Mouse (Mus musculus): ENCODE measurements at regions not wholly inside any gene's neighbourhood (a gene's known extent, or its start where the extent isn't known, plus 50 kb on each side); places are given as distances from the start of the nearest gene placed in this dataset.

- TF ChIP-seq CTCF (conservative IDR thresholded peaks at IDR 0.05; ENCODE audit: insufficient read depth, insufficient read length, low read depth, low read length) (no peak), POLR2A (IDR thresholded peaks at IDR 0.05; ENCODE audit: low read depth, low read length) (no peak)
Observed at GRCm38 (mm10) chr8:89680341-89680740, 636.4 kb upstream of the Sall1 start.

Data from kidney, adult 2 months (tissue).